Comparison of ENCODE assay signal across 7 mouse cellular contexts in genomic region chr3:89688694-89689581, GRCm38 (mm10). TPM values are rescaled to one million over a fixed set of nuclear protein-coding genes. Genes with fewer than 3 reads are reported as not detected.
DNase-seq lines count a peak whose midpoint lies in the region; ATAC-seq lines count a peak whose summit lies in the region.

No protein-coding gene starts in this region.

- ATAC-seq in embryonic facial prominence, embryonic 12.5 days (ENCODE audit: insufficient number of reproducible peaks, insufficient read depth, low FRiP score, low TSS enrichment) = peak; percentile 70
- peak; percentile 76; the same call in 1 of the 2 replicates for ATAC-seq in limb, embryonic 12.5 days (ENCODE audit: insufficient number of reproducible peaks, insufficient read depth, low FRiP score, low TSS enrichment, low read depth)
- peak; percentile 95 for ATAC-seq in midbrain, embryonic 16.5 days

- H3K4me2 ChIP-seq in embryonic facial prominence, embryonic 12.5 days (replicated peaks) = peak overlapping the region; percentile 68
- H3K4me2 ChIP-seq in limb, embryonic 12.5 days = peak overlapping the region; percentile 75
- peak overlapping the region; percentile 68 for H3K4me2 ChIP-seq in midbrain, embryonic 16.5 days (ENCODE audit: low read length)

- DNase-seq in adrenal gland, postnatal 14 days = peak; percentile 93
- DNase-seq in heart, adult 8-10 months (ENCODE audit: low spot score) = peak; percentile 82
- DNase-seq in kidney, adult 8-10 months = peak; percentile 68 to 86
- peak; percentile 60 to 79 for DNase-seq in spleen, postnatal 10 days (ENCODE audit: low spot score in 2 of 2)

- peak overlapping the region; percentile 62 for H3K9ac ChIP-seq in embryonic facial prominence, embryonic 12.5 days
- H3K9ac ChIP-seq in limb, embryonic 12.5 days (replicated peaks) = peak overlapping the region; percentile 73
- peak overlapping the region; percentile 78 for H3K9ac ChIP-seq in midbrain, embryonic 16.5 days (ENCODE audit: low read depth, low read length)

- no peaks in the 10 kb centered on the region for H3K9me3 ChIP-seq in embryonic facial prominence, embryonic 12.5 days
- peaks cover 7% of the 10 kb centered on the region; the same call in 1 of the 2 replicates for H3K9me3 ChIP-seq in limb, embryonic 12.5 days
- H3K9me3 ChIP-seq in midbrain, embryonic 16.5 days (replicated peaks; ENCODE audit: control insufficient read depth, low read length, poor library complexity, severe bottlenecking) = 0 out of 2 replicates have a peak, but pooled peaks cover 3% of the 10 kb centered on the region

- H3K4me1 ChIP-seq in embryonic facial prominence, embryonic 12.5 days = peaks cover 5% of the 10 kb centered on the region; the same call in 1 of the 2 replicates
- H3K4me1 ChIP-seq in limb, embryonic 12.5 days (replicated peaks) = peaks cover 10% of the 10 kb centered on the region
- H3K4me1 ChIP-seq in midbrain, embryonic 16.5 days (ENCODE audit: control insufficient read depth, insufficient read depth, low read length) = peaks cover 10% of the 10 kb centered on the region

- 6% methylated on average over 25 of the region's 25 CpGs for WGBS in embryonic facial prominence, embryonic 12.5 days
- WGBS in limb, embryonic 12.5 days = 5% methylated on average over 25 of the region's 25 CpGs
- WGBS in midbrain, embryonic 16.5 days = 3% methylated on average over 25 of the region's 25 CpGs

- no peaks in the 10 kb centered on the region for H3K36me3 ChIP-seq in embryonic facial prominence, embryonic 12.5 days
- no peaks in the 10 kb centered on the region for H3K36me3 ChIP-seq in limb, embryonic 12.5 days
- H3K36me3 ChIP-seq in midbrain, embryonic 16.5 days (ENCODE audit: control insufficient read depth, insufficient read depth, low read length) = no peaks in the 10 kb centered on the region

- peak overlapping the region; percentile 41 for H3K4me3 ChIP-seq in embryonic facial prominence, embryonic 12.5 days
- peak overlapping the region; percentile 48 for H3K4me3 ChIP-seq in limb, embryonic 12.5 days (replicated peaks)
- peak overlapping the region; percentile 52 for H3K4me3 ChIP-seq in midbrain, embryonic 16.5 days (ENCODE audit: low read depth, low read length)

- no peak overlapping the region for H3K27ac ChIP-seq in embryonic facial prominence, embryonic 12.5 days
- no peak overlapping the region for H3K27ac ChIP-seq in limb, embryonic 12.5 days
- peak overlapping the region; percentile 86 for H3K27ac ChIP-seq in midbrain, embryonic 16.5 days (ENCODE audit: low read length)

- no peaks in the 10 kb centered on the region for H3K27me3 ChIP-seq in embryonic facial prominence, embryonic 12.5 days
- peaks cover 6% of the 10 kb centered on the region; the same call in 1 of the 2 replicates for H3K27me3 ChIP-seq in limb, embryonic 12.5 days
- no peaks in the 10 kb centered on the region for H3K27me3 ChIP-seq in midbrain, embryonic 16.5 days (ENCODE audit: control insufficient read depth, insufficient read depth, low read depth, low read length)

RNA-seq across cellular contexts. Expression of gene Adar, which starts 25.9 kb away (rescaled TPM):
- total RNA-seq in adrenal gland, postnatal 14 days (2021) = 20.8 and 28.2 TPM in 2 replicates
- 15.0 and 15.1 TPM in 2 replicates for polyA plus RNA-seq in embryonic facial prominence, embryonic 12.5 days (2016; fragmentation: Nextera tagmentation; extraction: Ambion mirVana)
- 10 to 100 TPM; 10.8 to 13.0 (median 12.4) TPM for total RNA-seq in heart, adult 8-10 months (2022)
- 15.5 and 15.7 TPM in 2 replicates for polyA plus RNA-seq in limb, embryonic 12.5 days (2016; fragmentation: Nextera tagmentation; extraction: Ambion mirVana)
- 35.0 and 35.7 TPM in 2 replicates for polyA plus RNA-seq in midbrain, embryonic 16.5 days (2015; fragmentation: Nextera tagmentation; extraction: Ambion mirVana)
